Mouse (Mus musculus): Measurements from ENCODE around the gene Rbpjl. TPM values are rescaled to one million over a fixed set of nuclear protein-coding genes. Genes with fewer than 3 reads are reported as not detected.

The Rbpjl gene
- total and polyA plus RNA-seq, 3 experiments, result 0.18 TPM; not detected in 2

DNA sequence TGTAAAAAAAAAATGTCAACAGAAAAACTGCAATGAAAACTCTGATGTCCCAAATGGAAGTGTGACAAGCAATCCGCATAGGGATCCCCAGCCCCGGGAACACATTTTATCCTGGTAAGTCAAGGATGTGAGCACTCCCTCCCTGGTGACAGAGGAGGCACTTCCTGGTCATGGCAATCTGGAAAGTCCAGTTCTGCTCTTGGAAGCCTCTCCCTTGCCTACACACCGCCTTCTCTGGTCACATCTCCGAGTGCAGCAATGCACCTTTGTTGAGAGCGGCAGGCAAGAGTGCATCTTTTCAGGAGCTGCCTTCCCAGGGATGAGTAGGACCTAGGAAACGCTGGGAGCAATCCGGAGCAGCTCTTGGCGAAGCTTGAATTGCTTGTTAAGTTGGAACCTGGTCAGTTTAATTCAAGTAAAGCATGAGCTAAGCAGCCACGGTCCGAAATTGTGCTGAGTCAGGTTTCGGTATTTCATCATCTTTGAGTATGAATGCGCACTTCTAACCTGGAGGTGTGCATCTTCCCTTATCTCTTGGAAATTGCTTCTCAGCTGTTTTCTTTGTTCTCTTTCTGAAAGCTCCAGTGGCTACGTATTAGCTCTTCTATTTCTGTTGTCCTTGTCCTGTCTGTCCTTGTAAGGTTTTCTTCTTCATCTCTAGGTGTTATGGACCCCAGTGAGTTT is 41.8 kb upstream of the Rbpjl start:
- DNase-seq, result no peak
- no peaks in the 10 kb centered on the region for H3K36me3 ChIP-seq (ENCODE audit: control insufficient read depth, insufficient read depth, low read length)
- H3K27ac ChIP-seq, result no peak overlapping the region
- H3K79me2 ChIP-seq (replicated peaks; ENCODE audit: control insufficient read depth, insufficient read depth, low read length), result no peaks in the 10 kb centered on the region
- intact Hi-C loops (cut with DNase I), result no loop called here
- no peak overlapping the region for H3K4me3 ChIP-seq
- H3K4me1 ChIP-seq (ENCODE audit: control insufficient read depth, insufficient read depth, low read length), result no peaks in the 10 kb centered on the region
- TF ChIP-seq POLR2A (IDR thresholded peaks at IDR 0.05; ENCODE audit: insufficient read depth, low read depth, low read length), result no peak
- no peak for TF ChIP-seq CTCF (IDR thresholded peaks at IDR 0.05)
- TF ChIP-seq EP300 (IDR thresholded peaks at IDR 0.05; ENCODE audit: insufficient read depth, low read depth, low read length), result no peak
- 36% methylated on average over 13 of the region's 13 CpGs for WGBS
- H3K27me3 ChIP-seq (ENCODE audit: control insufficient read depth, insufficient read depth, low read length), result 0 out of 2 replicates have a peak, but pooled peaks cover 3% of the 10 kb centered on the region
- H3K9ac ChIP-seq (ENCODE audit: low read depth, low read length), result no peak overlapping the region

DNA sequence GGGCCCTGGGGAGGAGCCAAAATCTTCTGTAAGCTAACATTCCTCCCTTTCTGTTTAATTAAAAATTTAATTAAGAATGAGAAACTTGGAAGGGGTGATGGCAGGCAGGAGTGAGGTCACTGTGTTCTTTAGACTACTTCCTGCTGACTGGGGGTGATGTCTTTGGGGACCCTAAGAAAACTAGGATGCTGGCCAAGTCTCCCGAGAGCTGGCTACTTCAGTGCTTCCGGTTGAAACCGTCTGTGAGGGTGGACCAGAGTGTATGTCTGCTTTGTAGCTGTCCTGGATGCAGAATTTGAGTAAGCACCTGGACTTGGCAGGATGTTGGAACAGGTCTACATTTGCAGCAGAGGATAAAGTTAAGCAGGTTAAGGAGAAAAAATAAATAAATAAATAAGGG is 36.0 kb upstream of the Rbpjl start:
- no peak for DNase-seq
- WGBS, result 21% methylated on average over 3 of the region's 3 CpGs
- intact Hi-C loops (cut with DNase I), result no loop called here
- Histone ChIP-seq H3K79me2 (replicated peaks; ENCODE audit: control insufficient read depth, insufficient read depth, low read length) (no peaks in the 10 kb centered on the region), H3K4me3 (no peak overlapping the region), H3K27ac (no peak overlapping the region), H3K9ac (ENCODE audit: low read depth, low read length) (no peak overlapping the region), H3K36me3 (ENCODE audit: control insufficient read depth, insufficient read depth, low read length) (no peaks in the 10 kb centered on the region), H3K4me1 (ENCODE audit: control insufficient read depth, insufficient read depth, low read length) (no peaks in the 10 kb centered on the region), H3K27me3 (ENCODE audit: control insufficient read depth, insufficient read depth, low read length) (0 out of 2 replicates have a peak, but pooled peaks cover 1% of the 10 kb centered on the region)
- TF ChIP-seq POLR2A (IDR thresholded peaks at IDR 0.05; ENCODE audit: insufficient read depth, low read depth, low read length) (no peak), EP300 (IDR thresholded peaks at IDR 0.05; ENCODE audit: insufficient read depth, low read depth, low read length) (no peak), CTCF (IDR thresholded peaks at IDR 0.05) (no peak)

- intact Hi-C loops (cut with DNase I), result no loop called here
- Histone ChIP-seq H3K36me3 (ENCODE audit: control insufficient read depth, insufficient read depth, low read length) (no peaks in the 10 kb centered on the region), H3K4me3 (no peak overlapping the region), H3K27me3 (ENCODE audit: control insufficient read depth, insufficient read depth, low read length) (no peaks in the 10 kb centered on the region), H3K9ac (ENCODE audit: low read depth, low read length) (no peak overlapping the region), H3K27ac (no peak overlapping the region), H3K79me2 (replicated peaks; ENCODE audit: control insufficient read depth, insufficient read depth, low read length) (no peaks in the 10 kb centered on the region), H3K4me1 (ENCODE audit: control insufficient read depth, insufficient read depth, low read length) (no peaks in the 10 kb centered on the region)
- no peak for TF ChIP-seq POLR2A (IDR thresholded peaks at IDR 0.05; ENCODE audit: insufficient read depth, low read depth, low read length)
- TF ChIP-seq EP300 (IDR thresholded peaks at IDR 0.05; ENCODE audit: insufficient read depth, low read depth, low read length), result no peak
- TF ChIP-seq CTCF (IDR thresholded peaks at IDR 0.05), result no peak
- 62% methylated on average over 6 of the region's 6 CpGs for WGBS
- DNase-seq, result no peak
These were observed 34.3 kb upstream of the Rbpjl start for GRCm38 (mm10) chr2:164368620-164369105.

DNA sequence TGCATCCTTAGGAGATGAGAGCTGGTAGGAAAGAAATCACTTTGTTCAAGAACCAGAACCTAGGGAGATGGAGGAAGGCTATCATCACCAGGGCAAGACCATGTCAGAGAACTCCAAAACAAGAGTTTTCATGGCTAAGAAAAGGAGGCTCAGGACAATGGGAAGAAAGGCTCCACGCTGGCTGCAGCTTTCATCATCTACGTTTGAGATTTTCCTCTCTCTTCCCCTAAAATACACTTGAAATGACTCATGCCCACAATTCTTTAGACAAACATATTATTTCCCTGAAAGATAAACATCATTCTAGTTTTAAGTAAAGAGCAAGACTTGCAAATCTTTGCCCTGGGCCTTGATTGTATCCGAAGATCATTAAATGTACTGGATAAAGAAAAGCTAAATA is 31.6 kb upstream of the Rbpjl start:
- TF ChIP-seq CTCF (IDR thresholded peaks at IDR 0.05), result no peak
- TF ChIP-seq EP300 (IDR thresholded peaks at IDR 0.05; ENCODE audit: insufficient read depth, low read depth, low read length), result no peak
- no peak for TF ChIP-seq POLR2A (IDR thresholded peaks at IDR 0.05; ENCODE audit: insufficient read depth, low read depth, low read length)
- intact Hi-C loops (cut with DNase I), result no loop called here
- H3K9ac ChIP-seq (ENCODE audit: low read depth, low read length), result no peak overlapping the region
- H3K27me3 ChIP-seq (ENCODE audit: control insufficient read depth, insufficient read depth, low read length), result no peaks in the 10 kb centered on the region
- no peak for DNase-seq
- no peaks in the 10 kb centered on the region for H3K79me2 ChIP-seq (replicated peaks; ENCODE audit: control insufficient read depth, insufficient read depth, low read length)
- H3K36me3 ChIP-seq (ENCODE audit: control insufficient read depth, insufficient read depth, low read length), result no peaks in the 10 kb centered on the region
- WGBS, result 73% methylated on average over 3 of the region's 3 CpGs
- no peak overlapping the region for H3K4me3 ChIP-seq
- H3K27ac ChIP-seq, result no peak overlapping the region
- H3K4me1 ChIP-seq (ENCODE audit: control insufficient read depth, insufficient read depth, low read length), result no peaks in the 10 kb centered on the region

DNA sequence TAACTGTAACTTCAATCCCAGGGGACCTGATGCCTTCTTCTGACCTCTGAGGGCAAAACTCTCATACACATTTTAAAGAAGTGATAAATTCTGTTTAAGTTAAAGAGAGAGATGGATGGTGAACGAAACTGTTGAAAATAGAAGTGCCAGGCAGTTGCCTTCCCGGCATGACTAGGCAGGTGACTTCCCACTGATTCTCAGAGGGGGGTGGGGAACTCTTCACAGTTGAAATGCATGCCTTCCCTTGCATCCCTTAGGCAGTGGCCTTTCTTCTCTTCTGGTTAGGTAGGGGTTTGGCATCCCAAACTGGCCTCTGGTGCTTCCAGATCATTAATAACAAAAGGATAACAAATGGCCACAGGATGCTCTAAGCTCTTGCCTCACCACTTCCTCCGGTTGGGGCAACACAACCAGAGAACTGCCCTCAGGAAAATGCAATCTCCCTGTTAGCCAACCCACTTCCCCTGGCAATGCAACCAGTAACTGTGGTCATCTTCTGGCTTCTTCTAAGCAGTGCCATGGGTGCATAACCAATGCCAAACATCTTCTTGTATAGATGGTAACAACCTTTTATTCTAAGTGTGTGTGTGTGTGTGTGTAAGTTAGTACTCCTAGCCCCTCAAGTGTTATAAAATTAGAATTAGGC is 30.4 kb upstream of the Rbpjl start:
- WGBS, result 22% methylated on average over 3 of the region's 3 CpGs
- Histone ChIP-seq H3K27me3 (ENCODE audit: control insufficient read depth, insufficient read depth, low read length) (peaks cover 2% of the 10 kb centered on the region; the same call in 1 of the 2 replicates), H3K27ac (no peak overlapping the region), H3K4me3 (no peak overlapping the region), H3K4me1 (ENCODE audit: control insufficient read depth, insufficient read depth, low read length) (no peaks in the 10 kb centered on the region), H3K36me3 (ENCODE audit: control insufficient read depth, insufficient read depth, low read length) (no peaks in the 10 kb centered on the region), H3K9ac (ENCODE audit: low read depth, low read length) (no peak overlapping the region), H3K79me2 (replicated peaks; ENCODE audit: control insufficient read depth, insufficient read depth, low read length) (no peaks in the 10 kb centered on the region)
- TF ChIP-seq POLR2A (IDR thresholded peaks at IDR 0.05; ENCODE audit: insufficient read depth, low read depth, low read length), result no peak
- intact Hi-C loops (cut with DNase I), result no loop called here
- no peak for DNase-seq

DNA sequence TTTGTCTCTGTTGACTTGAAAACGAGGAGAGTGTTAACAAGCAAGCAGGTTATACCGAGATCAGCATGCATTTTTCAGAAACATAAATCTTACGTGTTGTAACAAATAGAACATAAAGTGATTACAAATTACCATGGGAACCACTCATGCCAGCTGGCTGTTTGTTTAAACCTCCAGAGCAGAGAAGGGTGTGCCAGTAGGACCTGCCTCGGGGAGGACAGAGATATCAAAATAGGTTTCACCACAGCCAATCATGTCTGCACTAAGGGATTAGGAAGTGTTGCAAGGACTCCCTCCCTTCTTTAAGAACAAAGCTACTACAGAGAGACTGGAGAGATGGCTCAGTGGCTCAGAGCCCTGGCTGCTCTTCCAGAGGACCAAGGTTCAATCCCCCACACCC is 29.8 kb upstream of the Rbpjl start:
- Histone ChIP-seq H3K4me3 (no peak overlapping the region), H3K9ac (ENCODE audit: low read depth, low read length) (no peak overlapping the region), H3K27ac (no peak overlapping the region), H3K4me1 (ENCODE audit: control insufficient read depth, insufficient read depth, low read length) (no peaks in the 10 kb centered on the region), H3K36me3 (ENCODE audit: control insufficient read depth, insufficient read depth, low read length) (no peaks in the 10 kb centered on the region), H3K79me2 (replicated peaks; ENCODE audit: control insufficient read depth, insufficient read depth, low read length) (no peaks in the 10 kb centered on the region), H3K27me3 (ENCODE audit: control insufficient read depth, insufficient read depth, low read length) (peaks cover 2% of the 10 kb centered on the region; the same call in 1 of the 2 replicates)
- DNase-seq, result no peak
- intact Hi-C loops (cut with DNase I), result no loop called here
- TF ChIP-seq POLR2A (IDR thresholded peaks at IDR 0.05; ENCODE audit: insufficient read depth, low read depth, low read length), result no peak
- no peak for TF ChIP-seq EP300 (IDR thresholded peaks at IDR 0.05; ENCODE audit: insufficient read depth, low read depth, low read length)
- no peak for TF ChIP-seq CTCF (IDR thresholded peaks at IDR 0.05)
- 39% methylated on average over 4 of the region's 4 CpGs for WGBS
